Mouse (Mus musculus) right cerebral cortex, postnatal 14 days (tissue): ENCODE data around the gene Plcl2.
"Not testable (repeated sequence)": the region's sequence is repeated elsewhere in the genome, so short reads cannot be mapped to it uniquely, and the experiment has no call there.

ENCODE experiments used
- DNase-seq: peaks from one replicate; pipeline ENCODE4 v3.0.0; 2022

Gene Plcl2

GRCm38 (mm10) chr17:50503075-50503474, 6.1 kb upstream of the Plcl2 start:
- DNase-seq, result no peak

DNA sequence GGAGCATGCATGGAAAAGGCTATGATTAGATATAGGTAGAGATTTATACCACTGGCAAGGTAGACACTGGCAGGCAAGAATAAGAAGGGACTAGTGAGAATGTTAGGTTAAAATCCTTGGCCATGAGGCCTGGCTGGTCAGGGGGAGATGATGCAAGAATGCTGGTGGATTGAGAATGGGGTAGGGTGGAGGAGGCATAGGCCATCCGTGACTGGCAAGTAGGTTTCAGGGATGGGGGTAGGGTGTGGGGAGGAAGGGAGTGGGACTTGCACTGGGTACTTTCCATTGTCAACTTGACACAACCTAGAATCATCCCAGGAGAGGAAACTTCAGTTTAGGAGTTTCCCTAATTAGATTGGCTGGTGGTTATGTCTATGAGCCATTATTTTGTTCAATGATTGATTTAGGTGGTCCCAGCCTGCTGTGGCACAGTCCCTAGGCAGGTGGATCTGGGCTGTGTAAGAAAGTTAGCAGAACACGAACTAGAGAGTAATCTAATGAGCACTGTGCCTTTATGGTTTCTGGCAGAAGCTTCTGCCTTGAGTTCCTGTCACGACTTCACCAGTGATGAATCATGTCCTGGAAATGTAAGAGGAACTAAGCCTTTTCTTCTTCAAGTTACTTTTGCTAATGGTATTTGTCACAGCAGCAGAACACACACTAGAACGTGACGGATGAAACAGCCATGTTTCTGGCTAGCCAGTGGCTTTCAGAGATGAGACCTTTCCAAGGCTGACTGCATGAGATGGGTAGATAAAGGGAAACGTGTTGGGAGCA, 4.9 kb upstream of the Plcl2 start:
- no peak for DNase-seq

DNA sequence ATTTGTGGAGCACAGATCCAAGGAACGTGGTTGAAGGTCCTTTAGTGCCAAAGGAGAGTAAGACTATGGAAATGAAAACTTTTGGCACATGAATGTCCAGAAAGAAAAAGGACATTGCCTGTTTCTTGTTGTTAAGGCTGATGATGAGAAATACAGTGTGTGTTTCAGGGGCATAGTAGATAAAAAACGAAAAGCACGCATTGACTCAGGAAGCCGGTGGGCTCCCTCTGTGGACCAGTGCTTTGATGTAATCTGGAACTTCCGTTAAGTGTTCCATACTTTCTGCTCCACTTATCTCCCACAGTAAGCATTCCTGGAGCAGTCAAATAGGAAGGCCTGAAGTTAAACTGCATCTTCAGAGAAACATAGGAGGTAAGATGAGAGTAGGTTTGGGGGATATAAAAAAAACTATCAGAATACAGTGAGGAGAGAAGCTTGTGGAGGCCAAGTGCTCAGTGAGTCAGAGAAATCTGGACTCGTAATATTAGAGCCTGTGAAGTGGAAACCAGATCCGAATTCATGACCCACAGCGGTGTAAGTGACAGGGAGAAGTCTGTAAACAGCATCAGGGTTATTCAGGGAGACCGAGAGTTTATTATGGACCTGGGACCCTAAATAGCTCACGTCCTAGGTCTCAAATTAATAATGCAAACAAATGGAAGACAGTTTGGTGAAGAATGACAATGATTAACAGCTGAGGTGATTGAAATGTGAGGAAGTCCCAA, 3.1 kb upstream of the Plcl2 start:
- no peak for DNase-seq

DNA sequence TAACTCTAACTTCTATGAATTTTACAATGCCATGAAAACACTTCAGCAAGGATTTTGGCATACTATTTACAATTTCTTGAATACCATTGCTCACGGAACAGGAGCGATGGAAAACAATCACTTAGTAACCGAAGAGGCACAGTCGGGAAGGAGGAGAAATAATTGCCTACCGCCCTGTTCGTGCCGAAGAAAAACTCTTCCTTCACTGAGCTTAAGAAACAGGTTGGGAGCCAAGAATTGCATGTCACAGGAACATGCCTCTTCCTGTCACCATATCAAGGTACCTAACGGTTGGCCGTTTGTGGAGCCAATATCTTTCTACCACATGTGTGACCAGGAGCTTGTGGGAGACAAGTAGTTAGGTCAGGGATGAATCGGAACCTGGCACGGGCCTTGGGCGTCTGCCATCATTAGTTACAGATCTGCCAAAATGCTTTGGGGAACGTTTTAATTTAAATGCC, 2.3 kb upstream of the Plcl2 start:
- no peak for DNase-seq

- no peak for DNase-seq
Observed at GRCm38 (mm10) chr17:50508055-50508774, 988 bp upstream of the Plcl2 start.

DNA sequence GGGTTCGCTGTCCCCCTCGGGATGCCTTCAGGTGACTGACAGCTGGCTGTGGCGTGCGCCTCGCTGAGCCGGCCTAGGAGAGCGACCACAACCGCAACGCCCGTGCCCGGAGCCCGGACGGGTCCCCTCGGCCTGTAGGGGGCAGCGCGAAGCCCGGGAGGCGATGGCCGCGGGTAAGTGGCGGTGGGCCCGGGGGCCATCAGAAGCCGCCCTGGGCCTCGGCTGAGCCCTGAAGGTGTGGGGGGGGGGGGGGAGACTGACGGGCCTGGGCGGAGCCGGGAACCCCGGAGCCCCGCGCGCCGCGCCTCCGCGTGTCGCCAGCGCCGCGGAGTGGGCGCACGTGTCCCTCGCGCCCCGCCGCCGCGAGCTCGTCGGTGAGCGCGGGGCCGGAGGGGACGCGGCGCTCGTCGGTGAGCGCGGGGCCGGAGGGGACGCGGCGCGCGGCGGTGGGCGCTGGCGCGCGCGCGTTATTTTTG, 390 bp upstream of the Plcl2 start:
- DNase-seq, result peak; percentile 71

GRCm38 (mm10) chr17:50510279-50510678, 1.1 kb downstream of the Plcl2 start:
- no peak for DNase-seq

GRCm38 (mm10) chr17:50510741-50511140, 1.5 kb downstream of the Plcl2 start:
- DNase-seq, result no peak

DNA sequence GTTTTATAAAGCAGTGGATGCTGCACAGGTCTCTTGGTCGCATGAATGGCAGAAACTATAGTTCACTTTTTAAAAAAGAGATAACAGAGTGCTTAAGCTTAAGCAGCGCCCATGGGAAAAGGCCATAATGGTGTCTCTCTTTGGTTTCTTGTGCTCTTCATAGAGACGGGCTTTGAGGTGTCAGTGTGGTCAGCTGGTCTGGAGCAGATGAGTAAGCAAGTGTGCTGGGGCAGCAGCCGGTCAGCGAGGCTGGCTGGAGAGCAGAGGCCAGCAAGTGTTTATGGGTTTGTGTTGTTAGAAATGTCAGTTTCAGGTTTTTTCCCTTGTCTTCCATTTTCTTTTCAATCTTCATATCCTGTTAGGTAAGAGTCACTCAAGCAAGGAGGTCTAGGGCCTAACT, 3.0 kb downstream of the Plcl2 start:
- no peak for DNase-seq

GRCm38 (mm10) chr17:50512841-50513240, 3.6 kb downstream of the Plcl2 start:
- DNase-seq, result no peak

DNA sequence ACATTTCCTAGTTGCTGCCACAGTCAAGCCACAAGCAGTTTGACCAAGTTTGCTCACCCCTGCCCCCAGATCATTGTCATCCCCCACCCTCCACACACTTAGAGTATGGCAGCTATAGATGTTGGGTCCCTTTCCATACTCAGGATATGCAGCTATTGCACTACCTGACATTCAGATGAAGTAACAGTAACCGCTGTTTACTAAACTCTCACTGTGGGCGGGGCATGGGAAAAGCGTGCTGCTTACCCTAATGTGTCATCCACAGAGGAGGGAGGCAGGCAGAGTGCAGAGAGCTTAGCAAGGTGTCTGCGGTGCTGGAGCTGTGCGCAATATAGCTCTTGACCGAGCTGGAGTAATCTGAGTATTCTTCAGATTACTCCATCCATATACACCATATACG, 4.2 kb downstream of the Plcl2 start:
- no peak for DNase-seq

DNA sequence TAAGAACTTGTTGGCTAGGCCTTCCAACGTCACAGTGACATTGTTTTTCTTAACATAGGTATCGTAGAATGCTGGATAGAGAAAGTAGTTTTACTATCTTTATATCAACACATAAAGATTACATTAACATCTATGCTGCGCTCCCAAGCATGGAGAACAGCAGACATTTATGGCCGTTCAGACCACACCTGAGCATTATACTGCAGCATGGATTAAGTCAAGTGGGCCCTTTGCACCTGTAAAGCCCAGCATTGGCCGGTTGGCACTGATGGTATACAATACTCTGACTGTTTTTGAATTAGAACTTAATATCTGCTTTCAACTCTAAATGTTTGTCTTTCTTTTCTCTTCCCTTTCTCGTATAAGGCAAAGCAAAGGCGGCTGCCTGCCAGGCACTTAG, 4.8 kb downstream of the Plcl2 start:
- no peak for DNase-seq

GRCm38 (mm10) chr17:50515926-50516325, 6.7 kb downstream of the Plcl2 start:
- DNase-seq, result no peak

DNA sequence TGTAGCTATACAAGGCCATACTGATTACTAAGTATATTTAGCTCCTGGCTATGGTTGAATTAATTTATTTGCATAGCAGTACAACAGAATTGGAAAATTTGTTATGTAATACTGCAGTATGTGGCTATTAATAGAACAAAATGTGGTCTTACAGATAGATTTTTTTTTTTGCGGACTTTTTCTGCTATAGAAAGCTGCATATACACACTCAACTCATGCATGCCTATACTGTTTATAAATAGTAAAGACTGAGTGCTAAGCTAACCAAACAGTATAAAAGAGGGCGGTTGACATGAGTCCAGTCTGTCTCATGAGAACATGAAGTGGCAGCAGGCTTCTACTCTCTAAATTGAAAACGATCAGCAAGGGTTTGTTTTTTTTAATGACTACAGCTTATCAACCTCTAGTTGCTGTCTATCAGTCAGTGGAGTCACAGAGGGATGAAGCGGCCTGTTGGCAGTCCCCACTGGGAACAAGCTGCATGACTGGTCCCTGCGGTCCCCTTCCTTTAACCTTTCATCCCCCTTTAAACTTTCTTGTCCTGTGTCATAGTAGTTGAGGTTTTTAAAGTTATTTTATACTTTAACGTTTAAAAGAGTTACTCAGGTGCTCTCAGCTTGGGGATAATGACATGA, 8.7 kb downstream of the Plcl2 start:
- DNase-seq, result no peak

- no peak for DNase-seq
Observed at GRCm38 (mm10) chr17:50519588-50519987, 10.4 kb downstream of the Plcl2 start.

DNA sequence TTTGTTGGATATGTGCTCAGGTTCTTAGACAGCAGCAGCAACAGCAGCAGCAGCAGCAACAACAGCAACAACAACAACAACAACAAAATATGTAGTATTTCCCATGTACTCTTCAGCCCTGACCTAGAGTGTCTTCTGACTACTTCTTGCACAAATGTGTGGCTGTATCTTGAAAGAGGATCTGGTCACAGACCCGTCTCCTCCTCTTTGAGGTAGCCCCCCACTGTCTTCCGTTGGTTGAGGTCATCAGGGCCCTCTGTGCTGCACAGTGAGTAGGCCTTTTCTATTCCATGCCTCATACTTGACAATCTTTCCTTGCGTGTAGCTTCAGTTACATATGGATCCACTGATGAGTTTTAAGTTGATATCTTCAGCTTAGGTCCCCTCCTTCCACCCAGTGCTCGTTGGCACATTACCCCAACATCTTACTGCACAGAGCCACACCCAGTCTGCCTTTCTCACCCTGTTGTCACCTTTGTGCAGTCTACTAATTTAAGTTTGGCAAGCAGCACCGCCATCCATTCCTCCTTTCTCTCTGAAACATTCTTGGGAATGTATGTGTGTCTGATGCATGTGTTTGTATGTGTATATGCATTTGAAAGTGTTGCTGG, 13.4 kb downstream of the Plcl2 start:
- DNase-seq, result no peak

DNA sequence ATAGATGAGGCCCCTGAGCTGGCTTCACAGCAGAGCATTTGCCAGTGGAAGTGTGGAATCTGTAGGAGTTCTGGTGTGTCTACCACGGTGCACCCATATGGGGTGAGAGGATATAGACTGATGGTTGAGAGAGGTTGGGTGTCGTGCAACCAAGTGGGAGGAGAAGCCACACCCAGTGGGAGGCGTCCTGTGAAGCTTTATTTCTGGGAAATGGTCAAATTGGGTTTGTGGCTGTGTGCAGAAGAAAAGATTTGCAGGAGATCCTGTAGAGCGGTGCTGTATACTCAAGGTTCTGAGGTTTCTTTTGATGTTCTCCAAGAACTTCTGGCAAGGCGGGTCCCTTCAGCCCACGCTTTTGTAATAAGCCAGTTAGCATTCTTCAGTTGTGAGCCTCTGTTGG, 15.8 kb downstream of the Plcl2 start:
- no peak for DNase-seq

DNA sequence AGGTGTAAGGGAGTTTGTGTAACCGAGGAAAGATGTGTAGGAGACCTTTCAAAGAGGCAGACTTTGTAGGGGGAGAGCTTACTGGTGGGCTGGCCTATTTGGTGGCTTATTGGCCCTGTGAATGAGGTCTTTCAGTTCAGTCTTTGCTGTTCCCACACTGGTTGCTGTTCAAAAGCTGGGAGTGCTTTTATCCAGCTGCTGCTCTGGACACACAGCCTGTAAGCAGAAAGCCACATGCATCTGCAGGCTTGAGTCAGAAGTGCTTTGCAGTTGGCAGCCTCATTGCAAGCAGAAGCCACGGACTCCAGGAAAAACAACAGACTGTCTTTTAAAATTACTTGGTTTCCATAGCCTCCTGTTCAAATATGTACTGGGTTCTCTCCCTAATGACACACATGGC, 16.6 kb downstream of the Plcl2 start:
- no peak for DNase-seq

- DNase-seq, result no peak
Observed at GRCm38 (mm10) chr17:50530089-50530488, 20.9 kb downstream of the Plcl2 start.

DNA sequence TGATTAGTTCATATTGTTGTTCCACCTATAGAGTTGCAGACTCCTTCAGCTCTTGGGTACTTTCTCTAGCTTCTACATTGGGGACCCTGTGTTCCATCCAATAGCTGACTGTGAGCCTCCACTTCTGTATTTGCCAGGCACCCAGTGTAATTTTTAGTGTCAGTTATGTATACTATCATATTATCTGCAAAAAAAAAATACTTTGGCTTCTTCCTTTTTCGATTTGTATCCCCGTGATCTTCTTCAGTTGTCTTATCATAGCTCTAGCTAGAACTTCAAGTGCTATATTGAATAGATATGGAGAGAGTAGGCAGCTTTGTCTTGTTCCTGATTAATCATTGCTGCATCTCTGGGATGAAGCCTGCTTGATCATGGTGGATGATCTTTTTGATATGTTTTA, 25.7 kb downstream of the Plcl2 start:
- not testable (repeated sequence) for DNase-seq

DNA sequence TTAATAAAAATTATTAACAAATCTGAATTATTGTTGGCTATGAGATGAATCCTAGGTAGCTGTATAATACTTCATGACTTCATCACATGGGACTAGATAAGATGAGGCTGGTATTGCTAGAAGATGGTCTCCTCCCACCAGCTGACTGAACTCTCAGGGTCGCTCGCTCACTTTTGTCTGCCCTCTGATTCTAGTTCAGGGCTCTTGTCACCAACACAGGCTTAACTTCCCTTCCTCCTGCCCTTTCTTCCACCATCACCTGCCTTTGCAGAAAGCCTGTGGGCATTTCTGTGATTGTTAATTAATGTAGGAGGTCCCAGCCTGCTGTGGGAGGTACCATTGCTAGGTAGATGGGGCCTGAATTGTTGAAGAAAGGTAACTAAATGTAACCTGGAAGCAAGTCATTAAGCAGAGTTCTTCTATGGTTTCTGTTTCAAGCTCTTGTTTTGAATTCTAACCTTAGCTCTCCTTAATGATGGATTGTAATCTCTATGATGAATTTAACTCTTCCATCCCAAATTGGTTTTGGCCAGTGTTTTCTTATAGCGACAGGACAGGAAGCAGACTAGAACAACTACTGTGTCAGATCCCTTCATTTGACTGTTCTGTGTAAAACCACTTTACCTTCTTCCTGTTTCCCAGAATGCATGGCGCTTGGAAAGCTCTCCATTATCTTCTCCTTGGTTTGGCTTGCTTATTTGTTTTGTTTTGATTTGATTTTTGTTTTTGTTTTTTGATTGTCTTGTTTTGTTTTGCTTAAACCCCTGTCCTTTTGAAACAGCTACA, 27.4 kb downstream of the Plcl2 start:
- DNase-seq, result no peak

DNA sequence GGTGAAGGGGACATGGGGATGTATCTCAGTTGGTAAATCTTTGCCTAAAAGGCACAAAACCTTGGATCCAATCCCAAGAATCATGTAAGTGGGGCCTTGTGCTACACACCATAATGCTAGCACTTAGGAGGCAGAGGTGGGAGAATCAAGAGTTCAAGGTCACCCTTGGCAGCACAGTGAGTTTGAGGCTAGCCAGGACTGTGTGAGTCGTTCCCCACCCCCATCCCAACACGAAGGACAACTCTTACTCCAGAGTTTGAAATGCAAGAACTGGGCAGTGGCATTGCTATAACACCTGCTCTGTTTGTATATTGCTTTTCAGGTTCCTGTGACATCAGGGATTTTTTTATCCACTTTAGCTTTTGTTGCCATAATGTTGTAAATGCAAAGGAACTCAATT, 28.6 kb downstream of the Plcl2 start:
- DNase-seq, result no peak
